Mouse (Mus musculus): ENCODE measurements around the gene Rdh19. TPM values are rescaled to one million over a fixed set of nuclear protein-coding genes. Genes with fewer than 3 reads are reported as not detected.
A peak's percentile ranks its signal among the peaks of the same experiment; 100 is the strongest.

The Rdh19 gene
- total and polyA plus RNA-seq, 3 experiments, result not detected

DNA sequence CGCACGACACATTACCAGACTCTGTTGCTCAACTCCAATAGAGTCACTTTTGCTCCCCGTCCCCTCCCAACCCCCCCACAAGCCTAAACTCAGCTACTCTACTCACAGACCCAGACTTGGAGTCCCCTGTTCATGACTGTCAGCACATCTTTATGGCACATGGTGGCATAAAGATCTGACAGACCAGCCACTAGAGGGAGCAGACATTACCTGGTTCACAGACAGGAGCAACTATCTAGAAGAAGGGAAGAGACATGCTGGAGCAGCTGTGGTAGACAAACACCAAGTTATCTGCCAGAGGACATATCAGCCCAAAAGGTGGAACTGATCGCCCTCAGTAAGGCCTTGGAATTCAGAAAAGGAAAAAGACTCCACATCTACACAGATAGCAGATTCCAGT lies 22.8 kb downstream of the Rdh19 start:
- no peak overlapping the region for H3K9ac ChIP-seq (ENCODE audit: insufficient read depth, low read depth)
- peaks cover 4% of the 10 kb centered on the region for H3K9me3 ChIP-seq (replicated peaks; ENCODE audit: low read length)
- TF ChIP-seq TBP (conservative IDR thresholded peaks at IDR 0.05; ENCODE audit: low read depth, low read length), result no peak
- peak; percentile 30 to 74; a peak in 3 of 4 replicates for TF ChIP-seq CTCF (conservative IDR thresholded peaks at IDR 0.05 in 1 of 2, IDR thresholded peaks at IDR 0.05 in 1 of 2; ENCODE audit: low read depth in 2 of 2, low read length in 2 of 2)
- no peak for TF ChIP-seq ZMIZ1 (IDR thresholded peaks at IDR 0.05; ENCODE audit: low read depth, low read length)
- TF ChIP-seq ELF1 (IDR thresholded peaks at IDR 0.05; ENCODE audit: low read depth, low read length), result no peak
- TF ChIP-seq RCOR1 (conservative IDR thresholded peaks at IDR 0.05; ENCODE audit: low read depth, low read length), result no peak
- no peak for TF ChIP-seq UBTF (IDR thresholded peaks at IDR 0.05; ENCODE audit: low read depth, low read length)
- no peak for TF ChIP-seq NELFE (IDR thresholded peaks at IDR 0.05; ENCODE audit: low read depth, low read length)
- TF ChIP-seq SIN3A (IDR thresholded peaks at IDR 0.05; ENCODE audit: low read length), result no peak
- no peak for TF ChIP-seq MAZ (IDR thresholded peaks at IDR 0.05; ENCODE audit: low read depth, low read length)
- TF ChIP-seq ZC3H11A (IDR thresholded peaks at IDR 0.05; ENCODE audit: low read depth, low read length), result no peak
- TF ChIP-seq HCFC1 (IDR thresholded peaks at IDR 0.05; ENCODE audit: low read depth, low read length), result no peak
- TF ChIP-seq SMC3 (IDR thresholded peaks at IDR 0.05; ENCODE audit: low read depth, low read length), result peak; percentile 61
- TF ChIP-seq MYC (IDR thresholded peaks at IDR 0.05; ENCODE audit: low read depth, low read length), result peak; percentile 66; the same call in 1 of the 2 replicates
- no peak for TF ChIP-seq JUND (conservative IDR thresholded peaks at IDR 0.05; ENCODE audit: low read depth, low read length)
- no peak for TF ChIP-seq POLR2AphosphoS2 (IDR thresholded peaks at IDR 0.05; ENCODE audit: low read depth, low read length)
- TF ChIP-seq RAD21 (IDR thresholded peaks at IDR 0.05; ENCODE audit: low read depth, low read length), result peak; percentile 37
- TF ChIP-seq EP300 (IDR thresholded peaks at IDR 0.05; ENCODE audit: low read length), result no peak
- TF ChIP-seq POLR2A (IDR thresholded peaks at IDR 0.05; ENCODE audit: low read depth, low read length), result no peak
- TF ChIP-seq MAX (IDR thresholded peaks at IDR 0.05; ENCODE audit: low read length), result peak; percentile 26; the same call in 1 of the 2 replicates
- TF ChIP-seq ETS1 (conservative IDR thresholded peaks at IDR 0.05; ENCODE audit: low read depth, low read length), result no peak
- no peak overlapping the region for H3K4me2 ChIP-seq (ENCODE audit: insufficient read depth, low read depth, poor library complexity, severe bottlenecking)
- H3K36me3 ChIP-seq (replicated peaks in 1 of 2; ENCODE audit: control insufficient read depth in 1 of 2, insufficient read depth in 1 of 2, low read length in 1 of 2), result no peaks in the 10 kb centered on the region
- in situ Hi-C loops (cut with MboI; ENCODE audit: low pct_ligation_motif_present, low pct_unique_long_range_greater_than_20kb, low sequenced_read_pairs) (no loop called here), dilution Hi-C loops (cut with MboI; ENCODE audit: extremely low pct_ligation_motif_present, extremely low pct_unique_long_range_greater_than_20kb, low sequenced_read_pairs) (no loop called here)
- H3K4me1 ChIP-seq (ENCODE audit: control insufficient read depth in 1 of 2, insufficient read depth in 2 of 2), result no peaks in the 10 kb centered on the region
- DNase-seq (ENCODE audit: extremely low read depth), result peak; percentile 39
- no peak overlapping the region for H3K27ac ChIP-seq (ENCODE audit: insufficient read depth, low read depth)
- peaks cover 15% of the 10 kb centered on the region for H3K27me3 ChIP-seq (replicated peaks)
- H3K4me3 ChIP-seq (replicated peaks in 1 of 3; ENCODE audit: low read depth in 2 of 3, low read length in 2 of 3, poor library complexity in 1 of 3), result no peak overlapping the region
- no peaks in the 10 kb centered on the region for H3K79me2 ChIP-seq (replicated peaks; ENCODE audit: control insufficient read depth, extremely low read depth, insufficient read depth, poor library complexity, severe bottlenecking)

DNA sequence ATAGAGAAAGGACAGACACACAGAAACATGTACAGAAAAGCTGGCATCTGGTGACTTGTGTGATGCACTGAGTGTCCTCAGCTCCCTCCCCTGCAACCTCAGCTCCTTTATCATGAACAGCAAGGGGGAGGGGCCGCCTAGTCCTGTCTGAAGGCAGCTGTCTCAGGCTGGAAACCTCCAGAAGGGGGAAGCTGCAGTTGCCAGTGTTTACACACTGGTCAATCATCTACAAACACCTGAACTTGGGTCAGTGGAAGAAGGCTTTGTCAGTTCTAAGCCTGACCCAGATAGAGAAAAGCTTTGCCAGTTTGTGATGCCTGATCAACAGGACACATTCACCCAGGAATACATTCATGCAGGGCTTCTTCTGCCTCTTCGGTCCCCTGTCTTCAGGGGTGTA lies 28.0 kb downstream of the Rdh19 start:
- dilution Hi-C loops (cut with MboI; ENCODE audit: extremely low pct_ligation_motif_present, extremely low pct_unique_long_range_greater_than_20kb, low sequenced_read_pairs), result no loop called here

More for the DNA sequence above, 28.0 kb downstream of the Rdh19 start:
- H3K4me3 ChIP-seq (replicated peaks in 1 of 3; ENCODE audit: low read depth in 2 of 3, low read length in 2 of 3, poor library complexity in 1 of 3), result no peak overlapping the region
- no peak overlapping the region for H3K4me2 ChIP-seq (ENCODE audit: insufficient read depth, low read depth, poor library complexity, severe bottlenecking)
- no peak for DNase-seq (ENCODE audit: extremely low read depth)
- H3K79me2 ChIP-seq (replicated peaks; ENCODE audit: control insufficient read depth, extremely low read depth, insufficient read depth, poor library complexity, severe bottlenecking), result no peaks in the 10 kb centered on the region
- no peak overlapping the region for H3K9ac ChIP-seq (ENCODE audit: insufficient read depth, low read depth)
- H3K4me1 ChIP-seq (ENCODE audit: control insufficient read depth in 1 of 2, insufficient read depth in 2 of 2), result peaks cover 0 to 12% of the 10 kb centered on the region in 2 experiments; a peak in 1 of 4 replicates
- in situ Hi-C loops (cut with MboI; ENCODE audit: low pct_ligation_motif_present, low pct_unique_long_range_greater_than_20kb, low sequenced_read_pairs), result no loop called here
- H3K36me3 ChIP-seq (replicated peaks in 1 of 2; ENCODE audit: control insufficient read depth in 1 of 2, insufficient read depth in 1 of 2, low read length in 1 of 2), result no peaks in the 10 kb centered on the region
- TF ChIP-seq UBTF (IDR thresholded peaks at IDR 0.05; ENCODE audit: low read depth, low read length) (no peak), CHD1 (IDR thresholded peaks at IDR 0.05; ENCODE audit: low read depth, low read length) (no peak), JUN (IDR thresholded peaks at IDR 0.05; ENCODE audit: insufficient read depth, low read depth, low read length) (no peak)
- H3K27me3 ChIP-seq (replicated peaks), result peaks cover 6% of the 10 kb centered on the region
- no peak overlapping the region for H3K27ac ChIP-seq (ENCODE audit: insufficient read depth, low read depth)
- no peaks in the 10 kb centered on the region for H3K9me3 ChIP-seq (replicated peaks; ENCODE audit: low read length)

All from CH12.LX (cell line).